Mouse (Mus musculus) urinary bladder, postnatal 14 days (tissue): ENCODE results near the gene Zbtb48.

ENCODE experiments used
- DNase-seq: peaks from one replicate; pipeline ENCODE4 v3.0.0; 2021; ENCODE audit warnings: low spot score

Zbtb48 gene

GRCm38 (mm10) chr4:152000906-152001305 lies 26.6 kb downstream of the Zbtb48 start:
- DNase-seq = no peak

GRCm38 (mm10) chr4:151999481-151999880 lies 28.0 kb downstream of the Zbtb48 start:
- DNase-seq = no peak

- no peak for DNase-seq
Observed at GRCm38 (mm10) chr4:151997701-151998100, 29.8 kb downstream of the Zbtb48 start.

- DNase-seq = no peak
Observed at GRCm38 (mm10) chr4:151996951-151997222, 30.6 kb downstream of the Zbtb48 start.

GRCm38 (mm10) chr4:151996173-151996950 lies 31.1 kb downstream of the Zbtb48 start, which contains the start of gene Phf13:
Phf13 (minus strand) TSS chr4:151996258.
- DNase-seq = peak; percentile 99

- peak; percentile 42 for DNase-seq
Observed at GRCm38 (mm10) chr4:151995371-151996172, 31.9 kb downstream of the Zbtb48 start.

GRCm38 (mm10) chr4:151994228-151995171 lies 33.0 kb downstream of the Zbtb48 start:
- DNase-seq = peak; percentile 43

GRCm38 (mm10) chr4:151993035-151993434 lies 34.4 kb downstream of the Zbtb48 start:
- no peak for DNase-seq

GRCm38 (mm10) chr4:151992091-151992490 lies 35.4 kb downstream of the Zbtb48 start:
- no peak for DNase-seq

- DNase-seq = no peak
Observed at GRCm38 (mm10) chr4:151989110-151989488, 38.4 kb downstream of the Zbtb48 start.

GRCm38 (mm10) chr4:151988342-151989109 lies 38.9 kb downstream of the Zbtb48 start, which contains the start of gene Thap3:
Thap3 (minus strand) TSS chr4:151988997.
- peak; percentile 86 for DNase-seq

GRCm38 (mm10) chr4:151988014-151988341 lies 39.5 kb downstream of the Zbtb48 start:
- no peak for DNase-seq

GRCm38 (mm10) chr4:151986650-151987049 lies 40.8 kb downstream of the Zbtb48 start:
- DNase-seq = no peak

GRCm38 (mm10) chr4:151985886-151986285 lies 41.6 kb downstream of the Zbtb48 start:
- DNase-seq = peak; percentile 31

- DNase-seq = no peak
Observed at GRCm38 (mm10) chr4:151983560-151983959, 43.9 kb downstream of the Zbtb48 start.

GRCm38 (mm10) chr4:151983043-151983442 lies 44.4 kb downstream of the Zbtb48 start:
- DNase-seq = no peak

GRCm38 (mm10) chr4:151981363-151981762 lies 46.1 kb downstream of the Zbtb48 start:
- DNase-seq = peak; percentile 78

GRCm38 (mm10) chr4:151980699-151981098 lies 46.8 kb downstream of the Zbtb48 start:
- DNase-seq = no peak

- peak; percentile 83 for DNase-seq
Observed at GRCm38 (mm10) chr4:151977748-151978147, 49.7 kb downstream of the Zbtb48 start.

- DNase-seq = no peak
Observed at GRCm38 (mm10) chr4:151975441-151975840, 52.0 kb downstream of the Zbtb48 start.

- no peak for DNase-seq
Observed at GRCm38 (mm10) chr4:151972221-151972967, 55.1 kb downstream of the Zbtb48 start.
